Mouse (Mus musculus): ENCODE measurements around the gene Stx2. TPM values are rescaled to one million over a fixed set of nuclear protein-coding genes. Genes with fewer than 3 reads are reported as not detected.
A peak's percentile ranks its signal among the peaks of the same experiment; 100 is the strongest.
"Not testable (repeated sequence)": the region's sequence is repeated elsewhere in the genome, so short reads cannot be mapped to it uniquely, and the experiment has no call there.

The Stx2 gene
- total RNA-seq, 2 experiments from 2014 or later, result 6.3 to 7.8 TPM

- no peak for DNase-seq
- intact Hi-C loops (cut with DNase I), result no loop called here
- H3K4me3 ChIP-seq, result peak overlapping the region; percentile 88
- peak overlapping the region; percentile 63 for H3K27ac ChIP-seq
- TF ChIP-seq CTCF (IDR thresholded peaks at IDR 0.05), result peak; percentile 12; the same call in 1 of the 2 replicates
These were observed 2.2 kb downstream of the Stx2 start for GRCm38 (mm10) chr5:129006031-129006788.

GRCm38 (mm10) chr5:129005416-129005815 is 3.0 kb downstream of the Stx2 start:
- intact Hi-C loops (cut with DNase I), result no loop called here
- H3K27ac ChIP-seq, result peak overlapping the region; percentile 63; the same call in 1 of the 2 replicates
- H3K4me3 ChIP-seq, result peak overlapping the region; percentile 88
- DNase-seq, result peak; percentile 58
- no peak for TF ChIP-seq CTCF (IDR thresholded peaks at IDR 0.05)

GRCm38 (mm10) chr5:129002571-129003011 is 5.8 kb downstream of the Stx2 start:
- Histone ChIP-seq H3K4me3 (peak overlapping the region; percentile 26), H3K27ac (peak overlapping the region; percentile 68)
- intact Hi-C loops (cut with DNase I), result no loop called here
- DNase-seq, result peak; percentile 38
- no peak for TF ChIP-seq CTCF (IDR thresholded peaks at IDR 0.05)

DNA sequence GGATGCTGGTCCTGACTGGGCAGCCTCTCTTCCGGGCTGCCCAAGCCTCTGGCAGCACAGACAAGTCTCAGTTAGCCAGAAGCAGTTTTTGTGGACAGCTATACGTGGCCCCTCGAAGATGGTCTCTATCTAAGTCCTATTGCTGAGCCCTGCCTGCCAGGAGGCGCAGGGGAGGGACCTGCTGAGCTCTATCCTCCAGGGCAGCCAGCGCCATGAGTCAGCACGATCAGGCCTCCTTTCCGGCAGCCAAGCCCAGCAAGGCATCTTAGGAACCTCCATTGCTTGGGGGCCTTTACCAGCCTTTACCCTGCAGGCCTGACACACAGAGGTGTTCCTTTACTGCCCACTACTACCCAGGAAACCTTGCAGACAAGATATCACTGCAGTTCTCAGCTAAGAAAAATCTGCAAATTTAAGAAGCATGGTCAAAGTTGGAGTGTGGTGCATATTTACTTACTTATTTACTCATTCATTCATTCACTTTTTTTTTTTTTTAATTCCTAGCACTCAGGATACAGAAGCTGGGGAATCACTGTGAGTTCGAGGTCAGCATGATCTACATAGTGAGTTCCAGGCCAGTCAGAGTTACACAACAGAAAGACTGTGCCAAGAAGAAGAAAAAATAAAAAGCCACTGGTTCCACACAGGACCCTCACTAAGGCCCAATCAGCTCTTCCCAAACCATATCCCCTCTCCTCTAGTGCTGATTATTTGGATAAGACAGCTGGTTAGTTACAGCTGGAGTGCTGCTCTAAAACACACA is 7.5 kb downstream of the Stx2 start:
- no peak for TF ChIP-seq CTCF (IDR thresholded peaks at IDR 0.05)
- DNase-seq, result peak; percentile 57
- intact Hi-C loops (cut with DNase I), result no loop called here
- Histone ChIP-seq H3K27ac (peak overlapping the region; percentile 31), H3K4me3 (no peak overlapping the region)

DNA sequence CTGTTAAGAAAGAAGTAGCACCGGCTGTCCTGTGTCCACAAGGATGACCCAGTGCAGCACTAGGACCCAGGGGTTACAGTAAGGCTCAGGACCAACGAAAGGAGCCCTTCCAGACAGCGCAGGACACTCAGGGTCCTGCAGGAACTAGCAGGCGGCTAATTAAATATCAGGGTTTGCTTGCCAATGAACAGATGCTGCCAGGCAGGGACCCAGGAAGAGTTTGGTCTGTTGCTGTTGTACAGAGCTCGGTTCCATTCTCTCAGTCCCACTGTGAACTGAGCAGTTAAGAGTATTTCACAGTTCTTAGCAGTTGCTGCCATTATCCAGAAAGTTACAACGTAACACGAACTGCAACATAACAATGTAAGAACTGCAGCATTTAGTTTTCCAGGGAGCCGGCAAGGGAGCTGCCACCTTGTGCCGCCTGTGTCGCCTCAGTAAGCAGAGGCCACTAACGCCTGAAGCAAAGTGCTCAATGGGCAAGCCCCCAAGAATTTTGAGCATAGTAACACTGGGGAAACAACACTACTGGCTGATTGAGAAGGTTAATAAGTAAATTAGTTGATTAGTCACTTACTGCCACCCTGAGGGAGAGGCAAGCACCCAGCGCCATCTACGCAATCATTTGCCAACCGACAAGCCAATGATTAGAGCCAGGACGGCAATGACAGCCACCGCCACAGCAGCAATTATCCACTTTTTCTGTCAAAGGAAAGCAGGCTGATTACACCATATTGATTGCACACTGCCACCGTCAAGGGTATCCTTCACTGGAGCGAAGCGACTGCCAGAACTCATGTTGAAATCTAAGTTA is 21.0 kb downstream of the Stx2 start:
- TF ChIP-seq CTCF (IDR thresholded peaks at IDR 0.05), result no peak
- H3K4me3 ChIP-seq, result no peak overlapping the region
- intact Hi-C loops (cut with DNase I), result no loop called here

DNA sequence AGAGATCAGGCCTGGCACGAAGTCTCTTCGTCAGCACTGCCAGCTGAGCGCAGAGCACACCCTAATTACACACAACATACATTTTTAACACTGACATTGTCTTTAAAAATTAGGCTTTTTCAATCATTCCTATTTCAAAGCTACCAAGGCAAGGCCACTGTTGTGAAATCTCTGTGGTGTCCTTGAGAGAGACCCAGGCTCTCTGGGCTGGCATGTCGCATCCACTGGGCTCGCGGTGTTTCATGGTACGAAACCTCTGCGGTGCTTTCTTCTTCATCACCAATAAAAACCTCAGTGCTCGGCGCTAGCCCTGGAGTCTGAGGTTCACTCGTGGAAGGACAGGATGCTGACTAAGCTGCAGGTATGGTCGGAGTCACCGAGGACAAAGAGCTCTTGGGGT is 22.4 kb downstream of the Stx2 start:
- no peak for TF ChIP-seq CTCF (IDR thresholded peaks at IDR 0.05)
- Histone ChIP-seq H3K27ac (no peak overlapping the region), H3K4me3 (no peak overlapping the region)
- no peak for DNase-seq
- intact Hi-C loops (cut with DNase I), result no loop called here

More for the DNA sequence above, 21.0 kb downstream of the Stx2 start:
- DNase-seq, result no peak
- no peak overlapping the region for H3K27ac ChIP-seq

DNA sequence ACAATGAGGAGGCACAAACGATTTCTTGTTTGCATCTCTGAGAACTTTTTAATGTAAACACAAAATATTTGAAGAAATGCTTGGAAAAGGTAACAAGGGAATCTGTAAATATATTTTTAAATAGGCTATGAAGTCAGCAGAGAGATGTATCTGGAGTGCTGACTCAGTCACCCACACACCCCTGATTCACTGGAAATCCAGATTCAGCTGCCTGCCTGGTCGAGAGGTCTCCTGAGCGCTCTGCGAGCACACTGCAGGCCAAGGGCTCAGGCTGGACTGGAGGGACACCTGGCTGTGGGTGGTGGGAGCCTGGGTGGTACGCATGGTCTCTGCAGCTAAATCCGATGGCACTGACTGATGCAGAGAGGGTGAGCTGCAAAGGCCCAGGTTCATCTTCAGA is 23.8 kb downstream of the Stx2 start:
- Histone ChIP-seq H3K4me3 (no peak overlapping the region), H3K27ac (no peak overlapping the region)
- intact Hi-C loops (cut with DNase I), result no loop called here
- no peak for TF ChIP-seq CTCF (IDR thresholded peaks at IDR 0.05)
- no peak for DNase-seq

DNA sequence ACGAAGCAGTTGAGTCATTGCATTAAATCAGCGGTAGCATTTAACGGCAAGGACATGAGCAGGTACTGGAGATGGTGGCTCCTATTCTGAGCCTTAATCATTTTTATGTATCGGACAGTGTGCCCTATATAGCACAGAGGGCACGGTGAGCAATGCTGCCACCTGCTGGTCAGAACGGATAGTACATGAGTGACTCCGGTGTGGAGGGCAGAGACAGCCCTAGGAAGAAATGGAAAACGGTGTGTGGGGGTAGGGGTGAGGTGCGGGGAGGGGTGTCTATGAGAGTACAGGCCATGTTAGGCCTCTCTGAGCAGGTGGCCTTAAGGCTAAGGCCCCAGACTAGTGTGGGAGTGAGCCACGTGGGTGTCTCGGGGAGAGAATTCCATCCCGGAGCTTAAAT is 26.8 kb downstream of the Stx2 start:
- no peak overlapping the region for H3K27ac ChIP-seq
- peak; percentile 76 for TF ChIP-seq CTCF (IDR thresholded peaks at IDR 0.05)
- intact Hi-C loops (cut with DNase I), result no loop called here
- DNase-seq, result peak; percentile 77
- no peak overlapping the region for H3K4me3 ChIP-seq

GRCm38 (mm10) chr5:128980857-128981256 is 27.5 kb downstream of the Stx2 start:
- intact Hi-C loops (cut with DNase I), result no loop called here
- Histone ChIP-seq H3K4me3 (no peak overlapping the region), H3K27ac (no peak overlapping the region)
- TF ChIP-seq CTCF (IDR thresholded peaks at IDR 0.05), result no peak
- DNase-seq, result no peak

DNA sequence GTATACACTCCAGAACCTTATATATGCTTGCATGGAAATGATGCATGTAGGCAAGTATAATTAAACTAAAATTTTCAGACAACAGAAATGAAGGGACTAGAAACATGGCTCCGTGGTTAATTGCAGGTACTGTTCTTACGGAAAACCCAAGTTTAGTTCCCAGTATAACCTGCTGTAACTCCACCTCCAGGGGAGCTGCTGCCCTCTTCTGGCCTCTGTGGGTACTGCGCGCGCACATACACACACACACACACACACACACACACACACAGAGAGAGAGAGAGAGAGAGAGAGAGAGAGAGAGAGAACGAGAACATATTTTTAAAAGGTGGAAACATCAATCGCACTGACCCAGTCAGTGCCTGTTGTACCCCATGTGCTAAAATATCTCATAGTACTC is 29.4 kb downstream of the Stx2 start:
- H3K4me3 ChIP-seq, result no peak overlapping the region
- no peak for DNase-seq
- no peak overlapping the region for H3K27ac ChIP-seq
- no peak for TF ChIP-seq CTCF (IDR thresholded peaks at IDR 0.05)
- intact Hi-C loops (cut with DNase I), result loop anchor here (10.0 kb wide), 1 partner anchor 454 kb away; no protein-coding TSS in a partner anchor

- not testable (repeated sequence) for H3K27ac ChIP-seq, H3K4me3 ChIP-seq, DNase-seq
- intact Hi-C loops (cut with DNase I), result loop anchor here (10.0 kb wide), 1 partner anchor 453 kb away; no protein-coding TSS in a partner anchor
These were observed 30.9 kb downstream of the Stx2 start for GRCm38 (mm10) chr5:128977466-128977865.

DNA sequence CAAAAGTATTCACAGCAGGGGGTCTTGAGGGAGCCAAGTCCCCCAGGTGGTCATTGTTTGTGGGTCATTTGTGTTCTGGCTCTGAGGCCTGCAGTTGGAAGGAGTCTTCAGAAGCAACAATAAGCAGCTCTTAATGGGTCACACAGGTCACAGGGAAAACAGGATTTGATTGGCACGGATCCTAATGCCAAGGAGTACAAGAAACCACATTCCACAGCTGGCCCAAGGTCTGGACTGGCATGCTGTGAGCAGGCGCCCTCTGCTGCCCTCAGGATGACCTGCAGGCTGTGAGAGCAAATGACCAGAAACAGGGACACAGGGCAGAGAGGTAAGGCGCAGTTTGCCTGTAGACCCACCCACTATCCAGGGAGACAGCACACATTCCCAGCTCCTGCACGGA is 32.1 kb downstream of the Stx2 start:
- no peak for DNase-seq
- Histone ChIP-seq H3K27ac (no peak overlapping the region), H3K4me3 (no peak overlapping the region)
- peak; percentile 41 for TF ChIP-seq CTCF (IDR thresholded peaks at IDR 0.05)
- intact Hi-C loops (cut with DNase I), result loop anchor here (10.0 kb wide), 1 partner anchor 451 kb away; no protein-coding TSS in a partner anchor
